Mouse (Mus musculus): ENCODE results near the gene Gm10024.

GRCm38 (mm10) chr10:77663949-77664665, 47.1 kb upstream of the Gm10024 start:
- no peak for TF ChIP-seq CTCF (IDR thresholded peaks at IDR 0.05; ENCODE audit: control insufficient read depth, insufficient read depth, low read length)
- TF ChIP-seq POLR2A (IDR thresholded peaks at IDR 0.05; ENCODE audit: borderline replicate concordance, control insufficient read depth, low read depth, low read length) = no peak
